Mouse (Mus musculus): ENCODE results near the gene Wdsub1. TPM values are rescaled to one million over a fixed set of nuclear protein-coding genes. Genes with fewer than 3 reads are reported as not detected.

Wdsub1 gene
- polyA plus RNA-seq, 1 experiment from 2014 or later = 32.8 TPM

DNA sequence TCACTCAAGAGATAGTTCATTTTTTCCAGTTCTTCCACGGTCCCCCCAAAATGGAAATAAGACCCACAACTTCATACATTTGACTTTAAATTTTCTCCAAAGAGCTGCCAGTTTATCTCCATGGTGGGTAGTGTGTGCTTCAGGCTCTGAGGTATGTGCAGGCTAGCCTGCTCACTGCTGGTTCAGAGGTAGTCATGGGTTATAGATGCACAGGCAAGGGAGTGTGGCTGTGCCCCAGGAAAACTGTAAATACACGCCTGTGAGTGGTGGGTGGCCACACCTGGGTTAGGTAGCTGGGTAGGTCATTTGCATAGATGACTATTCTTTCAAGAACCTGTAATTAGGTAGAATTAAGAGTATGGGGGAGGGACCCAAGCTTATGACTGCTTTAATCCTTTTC lies 42.6 kb downstream of the Wdsub1 start:
- no peak overlapping the region for H3K4me3 ChIP-seq (ENCODE audit: low read depth, low read length)
- no peak overlapping the region for H3K27ac ChIP-seq (ENCODE audit: low read depth)
- H3K27me3 ChIP-seq (replicated peaks; ENCODE audit: control insufficient read depth, insufficient read depth, low read length) = no peaks in the 10 kb centered on the region
- H3K9me3 ChIP-seq (ENCODE audit: control insufficient read depth, low read length) = no peaks in the 10 kb centered on the region
- no peak for ATAC-seq (replicated peaks; ENCODE audit: low FRiP score, low TSS enrichment, low read depth)
- 89% methylated on average over 2 of the region's 2 CpGs for WGBS
- DNase-seq (ENCODE audit: low spot score) = no peak
- H3K9ac ChIP-seq (ENCODE audit: low read length) = no peak overlapping the region
- H3K36me3 ChIP-seq (ENCODE audit: control insufficient read depth, insufficient read depth, low read length) = peaks cover 81% of the 10 kb centered on the region
- H3K4me1 ChIP-seq (replicated peaks; ENCODE audit: control insufficient read depth, insufficient read depth, low read length) = 0 out of 2 replicates have a peak, but pooled peaks cover 3% of the 10 kb centered on the region
- no peak overlapping the region for H3K4me2 ChIP-seq (ENCODE audit: low read length)

DNA sequence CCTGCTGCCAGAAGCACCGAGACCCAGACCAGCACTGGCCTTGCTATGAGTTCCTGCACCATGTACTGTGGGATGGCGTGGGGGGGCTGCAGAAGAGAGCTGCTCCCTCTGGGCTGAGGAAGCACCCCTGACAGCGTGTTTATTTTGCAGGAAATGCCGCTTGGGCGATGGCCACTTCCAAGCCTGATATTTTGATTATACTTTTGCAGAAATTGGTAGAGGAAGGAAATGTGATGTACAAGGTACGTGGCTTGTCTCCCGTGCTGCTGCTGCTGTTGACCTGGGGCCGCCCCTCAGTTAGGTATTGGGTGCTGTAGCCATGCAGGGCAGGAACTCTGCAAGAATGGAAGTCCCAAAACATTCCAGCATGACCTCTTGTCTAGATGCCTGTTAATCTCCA lies 43.6 kb downstream of the Wdsub1 start:
- Histone ChIP-seq H3K9ac (ENCODE audit: low read length) (no peak overlapping the region), H3K36me3 (ENCODE audit: control insufficient read depth, insufficient read depth, low read length) (peaks cover 81% of the 10 kb centered on the region), H3K9me3 (ENCODE audit: control insufficient read depth, low read length) (no peaks in the 10 kb centered on the region), H3K27ac (ENCODE audit: low read depth) (no peak overlapping the region), H3K4me3 (ENCODE audit: low read depth, low read length) (no peak overlapping the region), H3K4me1 (replicated peaks; ENCODE audit: control insufficient read depth, insufficient read depth, low read length) (0 out of 2 replicates have a peak, but pooled peaks cover 3% of the 10 kb centered on the region), H3K4me2 (ENCODE audit: low read length) (no peak overlapping the region), H3K27me3 (replicated peaks; ENCODE audit: control insufficient read depth, insufficient read depth, low read length) (no peaks in the 10 kb centered on the region)
- ATAC-seq (replicated peaks; ENCODE audit: low FRiP score, low TSS enrichment, low read depth) (no peak), DNase-seq (ENCODE audit: low spot score) (no peak)
- WGBS = 75% methylated on average over 8 of the region's 8 CpGs

DNA sequence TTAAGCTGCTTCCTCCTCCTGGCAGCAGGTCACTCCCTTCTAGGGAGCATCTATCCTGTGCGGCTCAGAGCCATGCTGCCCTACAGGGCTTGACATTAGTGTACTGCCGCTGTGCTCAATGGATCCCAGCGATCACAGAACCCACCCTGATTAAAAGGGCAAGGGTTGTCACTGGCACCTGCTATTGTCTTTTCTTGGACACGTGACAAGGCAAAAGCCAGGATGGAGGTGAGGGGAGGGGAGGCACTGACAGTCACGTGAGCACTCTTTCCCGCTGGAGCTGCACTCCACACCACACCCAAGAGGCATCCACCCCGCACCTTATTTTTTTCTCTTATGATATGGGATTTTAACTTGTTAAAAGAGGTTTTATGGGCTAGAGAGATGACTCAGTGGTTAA lies 50.6 kb downstream of the Wdsub1 start:
- no peak for ATAC-seq (replicated peaks; ENCODE audit: low FRiP score, low TSS enrichment, low read depth)
- Histone ChIP-seq H3K9ac (ENCODE audit: low read length) (no peak overlapping the region), H3K36me3 (ENCODE audit: control insufficient read depth, insufficient read depth, low read length) (peaks cover 34% of the 10 kb centered on the region), H3K4me1 (replicated peaks; ENCODE audit: control insufficient read depth, insufficient read depth, low read length) (peaks cover 23% of the 10 kb centered on the region), H3K27me3 (replicated peaks; ENCODE audit: control insufficient read depth, insufficient read depth, low read length) (no peaks in the 10 kb centered on the region), H3K4me2 (ENCODE audit: low read length) (no peak overlapping the region), H3K9me3 (ENCODE audit: control insufficient read depth, low read length) (no peaks in the 10 kb centered on the region), H3K4me3 (ENCODE audit: low read depth, low read length) (no peak overlapping the region), H3K27ac (ENCODE audit: low read depth) (no peak overlapping the region)
- no peak for DNase-seq (ENCODE audit: low spot score)
- 84% methylated on average over 7 of the region's 7 CpGs for WGBS

DNA sequence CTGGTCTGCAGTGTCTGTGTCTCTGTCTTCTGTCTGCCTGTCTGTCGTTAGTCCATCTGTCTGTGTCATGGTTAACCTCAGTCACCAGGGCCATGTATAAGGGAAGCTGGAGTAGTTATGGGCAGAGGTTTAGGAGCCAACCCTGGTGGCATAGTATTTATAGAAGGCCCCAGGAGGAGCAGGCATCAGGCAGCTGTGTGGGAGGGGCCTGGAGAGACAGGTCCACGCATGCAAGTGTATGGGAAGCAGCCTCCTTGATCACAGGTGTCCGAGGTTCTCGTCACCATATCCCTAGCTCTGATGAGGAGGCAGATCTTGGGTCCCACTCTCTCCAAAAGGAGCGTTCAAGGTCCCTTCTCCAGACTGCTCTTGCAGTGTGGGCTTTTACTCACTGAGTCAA lies 51.5 kb downstream of the Wdsub1 start:
- peaks cover 23% of the 10 kb centered on the region for H3K4me1 ChIP-seq (replicated peaks; ENCODE audit: control insufficient read depth, insufficient read depth, low read length)
- H3K27ac ChIP-seq (ENCODE audit: low read depth) = no peak overlapping the region
- H3K4me3 ChIP-seq (ENCODE audit: low read depth, low read length) = no peak overlapping the region
- no peak overlapping the region for H3K9ac ChIP-seq (ENCODE audit: low read length)
- WGBS = 82% methylated on average over 5 of the region's 5 CpGs
- H3K27me3 ChIP-seq (replicated peaks; ENCODE audit: control insufficient read depth, insufficient read depth, low read length) = no peaks in the 10 kb centered on the region
- no peak for DNase-seq (ENCODE audit: low spot score)
- ATAC-seq (replicated peaks; ENCODE audit: low FRiP score, low TSS enrichment, low read depth) = no peak
- H3K36me3 ChIP-seq (ENCODE audit: control insufficient read depth, insufficient read depth, low read length) = peaks cover 27% of the 10 kb centered on the region
- H3K9me3 ChIP-seq (ENCODE audit: control insufficient read depth, low read length) = no peaks in the 10 kb centered on the region
- no peak overlapping the region for H3K4me2 ChIP-seq (ENCODE audit: low read length)

- H3K27ac ChIP-seq (ENCODE audit: low read depth) = no peak overlapping the region
- no peak overlapping the region for H3K4me3 ChIP-seq (ENCODE audit: low read depth, low read length)
- H3K9me3 ChIP-seq (ENCODE audit: control insufficient read depth, low read length) = no peaks in the 10 kb centered on the region
- no peak overlapping the region for H3K9ac ChIP-seq (ENCODE audit: low read length)
- peaks cover 23% of the 10 kb centered on the region for H3K4me1 ChIP-seq (replicated peaks; ENCODE audit: control insufficient read depth, insufficient read depth, low read length)
- ATAC-seq (replicated peaks; ENCODE audit: low FRiP score, low TSS enrichment, low read depth) (no peak), DNase-seq (ENCODE audit: low spot score) (peak; percentile 58)
- peaks cover 19% of the 10 kb centered on the region for H3K36me3 ChIP-seq (ENCODE audit: control insufficient read depth, insufficient read depth, low read length)
- 31% methylated on average over 9 of the region's 9 CpGs for WGBS
- no peaks in the 10 kb centered on the region for H3K27me3 ChIP-seq (replicated peaks; ENCODE audit: control insufficient read depth, insufficient read depth, low read length)
- no peak overlapping the region for H3K4me2 ChIP-seq (ENCODE audit: low read length)
Observed at GRCm38 (mm10) chr2:59830151-59830550, 52.2 kb downstream of the Wdsub1 start.

DNA sequence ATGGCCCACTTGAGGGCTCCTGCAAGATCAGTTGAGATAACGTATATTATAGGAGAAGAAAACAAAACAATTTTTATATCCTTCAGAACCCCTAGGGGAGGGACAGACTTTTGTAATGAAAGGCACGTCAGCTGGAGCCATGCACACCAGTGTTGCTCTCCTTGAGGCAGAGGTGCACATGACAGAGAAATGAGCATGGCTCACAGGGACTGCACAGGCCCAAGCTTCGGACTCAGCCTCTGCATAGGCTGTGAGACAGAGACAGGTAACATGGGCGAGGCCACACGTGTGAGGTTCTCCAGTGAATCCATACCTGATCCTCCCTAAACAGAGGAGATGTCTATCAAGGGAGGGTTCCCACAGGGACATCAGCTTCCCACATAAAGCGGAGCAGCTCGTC lies 52.7 kb downstream of the Wdsub1 start:
- H3K4me3 ChIP-seq (ENCODE audit: low read depth, low read length) = no peak overlapping the region
- DNase-seq (ENCODE audit: low spot score) (no peak), ATAC-seq (replicated peaks; ENCODE audit: low FRiP score, low TSS enrichment, low read depth) (no peak)
- H3K9me3 ChIP-seq (ENCODE audit: control insufficient read depth, low read length) = no peaks in the 10 kb centered on the region
- no peaks in the 10 kb centered on the region for H3K27me3 ChIP-seq (replicated peaks; ENCODE audit: control insufficient read depth, insufficient read depth, low read length)
- H3K27ac ChIP-seq (ENCODE audit: low read depth) = peak overlapping the region; percentile 64; the same call in 1 of the 2 replicates
- 73% methylated on average over 7 of the region's 7 CpGs for WGBS
- H3K4me2 ChIP-seq (ENCODE audit: low read length) = no peak overlapping the region
- H3K9ac ChIP-seq (ENCODE audit: low read length) = no peak overlapping the region
- peaks cover 15% of the 10 kb centered on the region for H3K36me3 ChIP-seq (ENCODE audit: control insufficient read depth, insufficient read depth, low read length)
- peaks cover 23% of the 10 kb centered on the region for H3K4me1 ChIP-seq (replicated peaks; ENCODE audit: control insufficient read depth, insufficient read depth, low read length)

DNA sequence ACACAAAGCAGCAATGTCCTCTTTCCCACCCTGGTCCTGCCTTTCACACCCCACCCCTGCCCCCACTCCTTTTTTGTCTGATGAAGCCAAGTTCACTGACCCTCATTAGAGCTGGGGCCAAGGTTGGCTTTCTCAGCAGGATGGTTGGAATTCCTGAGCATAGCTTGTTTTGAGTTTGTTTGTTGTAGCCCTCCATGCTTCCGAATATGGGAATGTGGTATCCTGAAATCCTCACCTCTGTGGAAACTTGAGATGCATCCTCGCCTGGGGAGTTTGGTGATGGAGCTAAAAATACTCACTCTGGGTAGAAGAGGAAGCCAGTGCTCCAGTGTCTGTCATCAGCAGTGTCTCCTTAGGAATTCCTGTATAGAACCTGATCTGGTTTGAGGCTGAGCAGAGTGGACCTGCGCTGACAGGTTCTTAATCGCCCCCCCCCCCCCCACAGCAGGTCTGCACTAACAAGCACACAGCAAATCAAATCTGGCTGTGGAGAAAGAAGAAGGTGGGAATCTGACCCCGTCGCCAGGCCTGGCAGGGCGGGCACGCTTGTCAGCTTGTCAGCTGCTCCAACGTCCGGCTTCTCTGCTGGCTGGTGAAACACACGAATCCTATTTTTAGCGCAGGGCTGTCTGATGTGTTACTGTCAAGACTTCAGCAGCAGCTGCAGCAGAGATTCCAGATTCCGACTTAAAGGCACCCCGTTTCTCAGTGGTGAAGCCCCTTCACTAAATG lies 53.4 kb downstream of the Wdsub1 start:
- H3K4me1 ChIP-seq (replicated peaks; ENCODE audit: control insufficient read depth, insufficient read depth, low read length) = peaks cover 23% of the 10 kb centered on the region
- ATAC-seq (replicated peaks; ENCODE audit: low FRiP score, low TSS enrichment, low read depth) (peak; percentile 49; the same call in 1 of the 2 replicates), DNase-seq (ENCODE audit: low spot score) (peak; percentile 60)
- H3K9me3 ChIP-seq (ENCODE audit: control insufficient read depth, low read length) = no peaks in the 10 kb centered on the region
- no peaks in the 10 kb centered on the region for H3K27me3 ChIP-seq (replicated peaks; ENCODE audit: control insufficient read depth, insufficient read depth, low read length)
- peak overlapping the region; percentile 64 for H3K27ac ChIP-seq (ENCODE audit: low read depth)
- no peak overlapping the region for H3K9ac ChIP-seq (ENCODE audit: low read length)
- no peak overlapping the region for H3K4me3 ChIP-seq (ENCODE audit: low read depth, low read length)
- WGBS = 21% methylated on average over 14 of the region's 14 CpGs
- H3K36me3 ChIP-seq (ENCODE audit: control insufficient read depth, insufficient read depth, low read length) = peaks cover 7% of the 10 kb centered on the region
- peak overlapping the region; percentile 11; the same call in 1 of the 2 replicates for H3K4me2 ChIP-seq (ENCODE audit: low read length)

- 70% methylated on average over 11 of the region's 11 CpGs for WGBS
- DNase-seq (ENCODE audit: low spot score) = no peak
- H3K9ac ChIP-seq (ENCODE audit: low read length) = no peak overlapping the region
- H3K4me1 ChIP-seq (replicated peaks; ENCODE audit: control insufficient read depth, insufficient read depth, low read length) = peaks cover 23% of the 10 kb centered on the region
- no peaks in the 10 kb centered on the region; the same call in 1 of the 2 replicates for H3K36me3 ChIP-seq (ENCODE audit: control insufficient read depth, insufficient read depth, low read length)
- H3K4me2 ChIP-seq (ENCODE audit: low read length) = no peak overlapping the region
- H3K9me3 ChIP-seq (ENCODE audit: control insufficient read depth, low read length) = no peaks in the 10 kb centered on the region
- no peak overlapping the region for H3K4me3 ChIP-seq (ENCODE audit: low read depth, low read length)
- no peak for ATAC-seq (replicated peaks; ENCODE audit: low FRiP score, low TSS enrichment, low read depth)
- H3K27ac ChIP-seq (ENCODE audit: low read depth) = no peak overlapping the region
- H3K27me3 ChIP-seq (replicated peaks; ENCODE audit: control insufficient read depth, insufficient read depth, low read length) = no peaks in the 10 kb centered on the region
Observed at GRCm38 (mm10) chr2:59828103-59828655, 54.2 kb downstream of the Wdsub1 start.

DNA sequence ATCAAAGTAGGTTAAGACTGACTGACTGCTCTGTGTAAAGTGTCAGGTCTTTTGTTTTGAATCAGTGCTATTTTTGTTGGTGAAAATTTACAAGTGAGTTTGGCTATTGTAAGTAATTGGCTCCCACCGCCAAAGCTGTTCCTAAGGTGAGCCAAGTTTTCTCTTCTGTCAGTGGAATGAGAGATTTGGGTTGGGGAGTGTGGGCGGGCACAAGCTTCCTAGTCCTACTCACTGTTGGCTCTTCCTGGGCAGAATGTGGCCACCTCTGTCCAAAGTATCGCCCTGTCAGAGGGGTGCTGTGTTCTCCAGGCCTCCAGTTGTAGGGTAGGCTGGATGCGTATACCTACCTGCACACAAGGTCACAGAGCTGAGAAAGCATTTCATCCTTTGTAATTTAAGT lies 57.0 kb downstream of the Wdsub1 start:
- Histone ChIP-seq H3K9ac (ENCODE audit: low read length) (no peak overlapping the region), H3K36me3 (ENCODE audit: control insufficient read depth, insufficient read depth, low read length) (peaks cover 7% of the 10 kb centered on the region; the same call in 1 of the 2 replicates), H3K27ac (ENCODE audit: low read depth) (no peak overlapping the region), H3K4me2 (ENCODE audit: low read length) (no peak overlapping the region), H3K9me3 (ENCODE audit: control insufficient read depth, low read length) (no peaks in the 10 kb centered on the region), H3K4me1 (replicated peaks; ENCODE audit: control insufficient read depth, insufficient read depth, low read length) (peaks cover 21% of the 10 kb centered on the region), H3K27me3 (replicated peaks; ENCODE audit: control insufficient read depth, insufficient read depth, low read length) (no peaks in the 10 kb centered on the region), H3K4me3 (ENCODE audit: low read depth, low read length) (no peak overlapping the region)
- 87% methylated on average over 4 of the region's 4 CpGs for WGBS
- DNase-seq (ENCODE audit: low spot score) = no peak
- ATAC-seq (replicated peaks; ENCODE audit: low FRiP score, low TSS enrichment, low read depth) = no peak

Data from intestine, embryonic 14.5 days (tissue).